Mouse (Mus musculus) granulocyte monocyte progenitor cell, adult 5-6 weeks (primary cell): ENCODE data around the gene Map3k21. TPM values are rescaled to one million over a fixed set of nuclear protein-coding genes. Genes with fewer than 3 reads are reported as not detected.

Experiments used
- ATAC-seq: replicated peaks from 2 replicates; pipeline ENCODE4 v1.8.0; 2016; ENCODE audit warnings: mild to moderate bottlenecking, moderate TSS enrichment, inconsistent platforms; ENCODE audit not compliant: poor library complexity, severe bottlenecking
- total RNA-seq, 2 experiments: library from RNA; stranded (forward) in 1 of 2; stranded (reverse) in 1 of 2; fragments of 200-712, 200-1000 nt in 1 of 2; fragments of >200 nt in 1 of 2; fragmentation: Nextera tagmentation in 1 of 2; gene quantifications; 2 replicates each; pipeline ENCODE4 v1.2.3; 2014 to 2017

Gene Map3k21
- total RNA-seq, 2 experiments from 2014 or later = not detected

DNA sequence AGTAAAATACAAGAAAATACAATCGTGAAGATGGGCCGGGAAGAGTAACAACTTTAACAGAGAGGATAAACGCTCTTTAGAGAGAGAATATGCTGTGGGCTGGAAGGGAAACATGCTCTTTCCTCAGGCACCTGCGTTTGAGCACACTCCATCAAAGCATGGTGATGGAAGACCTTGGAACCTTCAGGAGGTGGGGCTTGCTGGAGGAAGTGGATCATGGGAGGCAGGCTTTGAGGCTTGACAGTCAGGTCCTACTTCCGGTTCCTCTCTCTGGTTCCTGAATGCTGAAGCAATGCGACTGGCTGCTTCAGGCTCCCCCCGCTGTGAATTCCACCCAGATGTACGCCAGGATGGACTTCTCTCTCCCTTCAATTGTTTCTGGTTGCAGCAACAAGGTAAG is 49.8 kb downstream of the Map3k21 start:
- ATAC-seq = peak; percentile 59

DNA sequence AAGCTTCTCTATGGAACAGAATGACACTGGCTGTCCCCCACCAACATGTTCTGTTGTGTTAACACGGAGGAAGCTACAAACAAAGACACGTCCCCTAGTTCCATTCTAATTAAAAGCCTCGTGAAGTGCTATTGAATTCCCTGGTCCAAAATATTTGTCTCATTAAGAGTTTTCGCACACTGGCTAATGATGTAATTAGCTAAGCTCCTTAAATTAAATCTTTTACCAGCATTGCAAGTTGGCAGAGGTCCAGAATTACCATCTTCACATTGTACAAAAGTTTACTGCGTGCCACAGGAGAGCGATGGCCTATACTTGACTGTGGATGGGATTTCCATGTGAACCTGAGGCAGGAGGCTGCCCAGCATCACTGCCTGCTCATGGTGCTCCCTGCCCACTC is 51.5 kb downstream of the Map3k21 start:
- ATAC-seq = no peak

DNA sequence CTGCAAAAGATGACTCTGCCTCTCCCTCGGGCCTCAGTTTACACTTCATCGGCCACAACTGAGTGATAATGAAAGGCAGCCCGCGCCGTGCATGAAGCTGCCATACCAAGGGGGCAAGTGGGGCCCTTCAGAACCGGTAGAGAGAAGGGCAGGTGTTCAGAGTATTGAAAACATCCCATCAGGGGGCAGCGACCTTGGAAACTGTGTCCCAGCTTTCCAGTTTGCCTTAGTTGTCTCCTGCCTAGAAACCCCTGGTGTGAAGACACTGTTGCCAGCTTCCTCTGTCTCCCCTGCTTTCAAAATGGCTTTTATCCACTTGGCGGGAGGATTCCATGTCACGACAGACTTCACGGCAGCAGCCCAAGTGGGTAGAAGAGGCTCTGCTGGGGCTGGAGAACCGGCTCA is 53.6 kb downstream of the Map3k21 start:
- no peak for ATAC-seq

DNA sequence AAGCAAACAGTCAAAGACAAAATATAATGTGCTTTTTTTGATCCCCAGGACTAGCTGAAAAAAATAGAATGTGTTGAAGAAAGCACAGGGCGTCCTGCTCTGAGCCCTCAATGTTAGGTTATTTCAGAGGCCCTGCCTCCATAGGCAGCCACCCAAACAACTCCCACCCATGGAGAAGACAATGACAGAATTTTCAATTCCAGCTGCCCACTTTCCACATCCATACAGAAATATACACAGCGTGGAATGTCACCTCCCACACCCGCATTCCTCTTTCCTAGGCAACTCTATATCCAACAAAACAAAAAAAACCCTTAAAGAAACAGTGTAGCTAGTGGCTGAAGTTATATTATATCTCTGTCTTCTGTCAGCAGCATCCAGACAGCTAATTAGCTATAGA is 61.1 kb downstream of the Map3k21 start:
- no peak for ATAC-seq

DNA sequence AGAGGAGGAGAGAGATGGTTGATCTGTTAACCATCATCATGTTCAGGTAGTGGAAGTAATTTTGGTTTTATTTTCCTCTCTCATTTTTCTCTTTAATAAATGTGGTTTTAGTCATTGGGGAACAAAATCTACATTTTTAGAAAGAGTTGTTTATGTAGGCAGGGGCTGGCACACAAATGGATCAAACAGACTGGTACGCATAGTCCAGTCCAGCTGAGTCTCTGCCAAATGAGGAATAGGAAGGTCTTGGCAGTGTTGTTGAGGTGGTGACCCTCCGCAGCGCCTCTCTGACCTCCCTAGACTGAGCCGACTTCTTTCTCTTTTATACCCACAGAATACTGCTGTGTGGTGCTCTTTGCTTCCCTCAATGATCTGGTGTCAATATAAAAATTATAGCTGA is 65.7 kb downstream of the Map3k21 start:
- no peak for ATAC-seq

DNA sequence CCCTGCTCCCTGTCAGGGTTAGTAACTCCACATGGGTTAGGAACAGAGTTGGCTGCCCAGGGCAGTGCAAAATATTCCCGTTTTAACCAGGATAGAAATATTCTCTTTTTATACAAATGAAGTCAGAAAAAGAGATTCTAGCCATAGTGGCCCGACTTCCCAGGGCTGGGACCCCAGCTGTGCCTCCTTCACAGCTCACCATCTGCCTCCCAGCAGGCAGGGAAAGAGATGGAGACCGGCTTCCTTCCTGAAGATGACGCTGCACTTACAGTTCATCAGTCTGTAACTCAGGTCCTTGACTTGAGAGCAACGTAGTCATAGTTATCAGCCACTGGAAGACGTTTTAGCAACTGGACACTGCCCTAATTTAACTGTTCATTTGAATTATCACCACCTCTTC is 70.6 kb downstream of the Map3k21 start:
- ATAC-seq = no peak

DNA sequence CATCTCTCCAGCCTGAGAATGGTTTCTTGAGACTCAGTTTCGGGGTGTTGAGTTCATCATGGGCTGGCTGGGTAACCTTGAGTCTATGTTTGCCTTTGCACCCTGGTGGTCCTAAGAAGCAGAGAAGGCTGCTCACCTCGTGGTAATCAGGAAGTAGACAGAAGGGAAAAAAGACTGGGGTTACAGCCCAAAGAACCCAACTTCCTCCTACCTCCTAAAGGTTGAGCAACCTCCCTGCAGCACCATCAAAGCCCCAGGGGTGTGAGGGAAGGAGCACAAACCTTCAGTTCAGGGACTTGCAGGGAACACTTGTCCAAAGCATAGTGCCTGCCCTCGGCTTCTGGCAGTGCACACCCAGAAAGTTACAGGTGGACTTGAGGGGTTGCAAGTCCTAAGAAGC is 73.3 kb downstream of the Map3k21 start:
- ATAC-seq = peak; percentile 87

DNA sequence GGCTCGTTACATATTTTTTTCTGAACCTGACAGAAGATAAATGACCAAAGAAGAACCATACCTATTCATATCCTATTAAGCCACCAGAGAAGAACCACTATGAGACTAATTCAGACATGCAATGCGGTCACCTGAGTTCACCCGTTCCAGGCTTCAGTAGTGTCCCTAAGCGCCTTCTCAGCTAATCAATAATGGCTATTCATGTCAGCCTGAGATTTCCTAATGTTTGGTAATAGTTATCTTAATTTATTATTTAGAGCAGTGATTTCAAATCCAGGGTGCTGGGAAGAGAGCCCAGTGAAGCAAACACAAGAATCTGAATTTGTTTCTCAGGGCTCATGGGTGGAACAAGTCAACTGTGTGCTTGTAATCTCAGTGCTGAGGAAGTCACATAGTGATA is 73.9 kb downstream of the Map3k21 start:
- no peak for ATAC-seq

DNA sequence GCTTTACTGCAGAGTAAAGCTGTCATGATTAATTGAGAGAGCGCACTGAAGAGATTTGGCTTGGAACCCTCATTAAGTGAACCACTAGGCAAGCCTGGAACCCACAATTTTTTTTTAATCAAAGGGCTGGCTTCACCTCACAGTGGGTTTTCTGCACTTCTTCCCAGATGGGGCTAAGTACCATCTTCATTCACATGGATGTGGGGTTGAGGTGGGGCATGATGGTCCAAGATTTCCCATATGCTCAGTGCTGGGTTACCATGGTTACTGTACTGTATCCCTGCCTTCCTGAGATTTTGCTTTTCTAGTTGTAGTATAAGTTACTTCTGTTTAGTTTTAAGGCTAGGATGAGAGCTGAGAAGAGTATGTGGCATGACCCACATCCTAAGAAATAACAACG is 75.1 kb downstream of the Map3k21 start:
- no peak for ATAC-seq

DNA sequence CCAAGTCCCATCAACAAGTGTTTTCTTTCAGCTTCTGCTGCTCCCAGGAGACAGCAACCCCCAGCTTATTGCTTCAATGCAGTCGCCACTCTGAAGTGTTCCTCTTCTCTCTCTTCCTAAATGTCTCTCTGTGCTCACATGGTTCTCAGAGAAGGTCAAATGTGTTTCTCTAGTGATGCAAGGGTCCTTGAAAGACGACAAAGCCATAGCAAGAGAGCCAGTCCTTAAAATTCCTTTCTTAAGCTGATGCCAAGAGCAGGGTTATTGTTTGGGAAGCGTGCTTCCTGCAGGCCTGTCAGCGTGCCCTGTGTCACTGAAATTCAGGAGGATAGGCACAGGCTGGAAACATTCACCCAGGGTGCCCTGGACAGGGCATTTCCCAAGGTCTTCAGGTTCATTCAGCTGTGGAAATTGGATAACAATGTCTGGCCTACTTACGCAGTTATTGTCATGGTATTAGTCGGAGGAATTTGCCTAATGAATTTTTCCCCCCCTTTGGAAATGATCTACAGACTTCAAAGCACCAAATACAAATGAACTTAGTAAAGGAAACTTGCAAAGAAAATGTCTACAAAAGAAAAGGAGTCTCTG is 76.8 kb downstream of the Map3k21 start:
- ATAC-seq = no peak

DNA sequence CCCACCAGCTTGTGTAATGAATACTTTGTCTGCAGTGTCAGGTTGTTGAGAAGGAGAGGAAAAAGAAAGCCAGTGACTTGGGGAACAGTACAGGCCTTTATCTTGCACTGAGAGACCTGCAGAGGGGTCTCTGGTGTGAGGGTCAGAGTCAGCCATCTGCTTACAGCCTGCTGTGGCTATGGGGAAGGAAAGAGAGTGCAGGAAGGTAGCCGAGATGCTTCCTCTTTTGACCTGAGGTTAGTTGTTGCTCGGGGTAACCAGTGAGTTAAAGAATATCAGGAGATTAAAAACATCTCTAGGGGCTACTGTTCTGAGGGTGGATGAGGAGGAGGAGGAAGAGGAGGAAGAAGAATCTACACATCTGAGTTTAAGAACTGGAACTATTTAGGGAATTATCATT is 77.7 kb downstream of the Map3k21 start:
- peak; percentile 37 for ATAC-seq

DNA sequence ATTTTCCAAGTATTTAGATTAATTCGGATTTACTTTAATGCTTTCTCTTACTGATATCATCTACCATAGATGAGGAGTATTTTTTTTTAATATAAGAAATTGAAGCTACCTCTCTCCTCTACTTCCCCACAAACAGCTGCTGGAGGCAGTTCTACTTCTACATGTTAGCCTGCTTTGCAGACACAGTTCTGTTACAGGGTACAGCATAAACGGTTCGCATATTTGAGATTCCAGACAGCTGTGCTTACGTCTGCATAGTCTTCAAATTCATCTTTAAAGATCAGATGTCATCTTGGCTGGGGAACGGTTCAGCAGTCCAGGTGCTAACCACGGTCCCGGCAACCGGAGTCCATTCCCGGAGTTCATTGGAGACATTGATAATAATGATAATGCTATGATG is 83.4 kb downstream of the Map3k21 start:
- ATAC-seq = no peak

DNA sequence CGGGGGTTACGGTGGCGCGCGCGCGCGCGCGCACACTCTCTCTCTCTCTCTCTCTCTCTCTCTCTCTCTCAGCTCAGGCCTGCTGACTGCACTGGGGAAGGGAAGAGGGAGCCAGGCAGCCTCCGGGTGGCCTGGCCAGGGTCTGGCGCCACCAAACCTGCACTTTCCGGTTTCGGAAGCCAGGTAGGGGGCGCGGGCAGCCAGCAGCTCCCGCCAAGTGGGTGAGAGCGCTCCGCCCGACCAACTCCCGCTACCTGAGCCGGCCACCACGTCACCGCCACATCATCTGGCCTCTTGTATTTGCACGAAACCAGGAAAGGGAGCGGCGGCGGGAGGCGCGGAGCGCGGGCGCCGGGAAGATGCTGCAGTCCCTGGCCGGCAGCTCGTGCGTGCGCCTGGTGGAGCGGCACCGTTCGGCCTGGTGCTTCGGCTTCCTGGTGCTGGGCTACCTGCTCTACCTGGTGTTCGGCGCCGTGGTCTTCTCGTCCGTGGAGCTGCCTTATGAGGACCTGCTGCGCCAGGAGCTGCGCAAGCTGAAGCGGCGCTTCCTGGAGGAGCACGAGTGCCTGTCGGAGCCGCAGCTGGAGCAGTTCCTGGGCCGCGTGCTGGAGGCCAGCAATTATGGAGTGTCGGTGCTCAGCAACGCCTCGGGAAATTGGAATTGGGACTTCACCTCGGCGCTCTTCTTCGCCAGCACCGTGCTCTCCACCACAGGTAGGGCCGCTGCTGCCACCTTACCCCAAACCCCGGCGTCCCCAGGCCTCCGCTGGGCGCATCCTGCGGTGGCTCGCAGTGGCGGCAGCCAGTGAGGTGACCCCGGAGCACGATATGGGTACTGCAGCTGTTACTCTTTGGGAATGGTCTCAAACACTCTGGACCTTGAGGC is 85.1 kb downstream of the Map3k21 start, which contains the start of gene Kcnk1:
Kcnk1 (plus strand) TSS at position 70 of the 886 bp plus-strand sequence.
- ATAC-seq = peak; percentile 12; the same call in 1 of the 2 replicates

DNA sequence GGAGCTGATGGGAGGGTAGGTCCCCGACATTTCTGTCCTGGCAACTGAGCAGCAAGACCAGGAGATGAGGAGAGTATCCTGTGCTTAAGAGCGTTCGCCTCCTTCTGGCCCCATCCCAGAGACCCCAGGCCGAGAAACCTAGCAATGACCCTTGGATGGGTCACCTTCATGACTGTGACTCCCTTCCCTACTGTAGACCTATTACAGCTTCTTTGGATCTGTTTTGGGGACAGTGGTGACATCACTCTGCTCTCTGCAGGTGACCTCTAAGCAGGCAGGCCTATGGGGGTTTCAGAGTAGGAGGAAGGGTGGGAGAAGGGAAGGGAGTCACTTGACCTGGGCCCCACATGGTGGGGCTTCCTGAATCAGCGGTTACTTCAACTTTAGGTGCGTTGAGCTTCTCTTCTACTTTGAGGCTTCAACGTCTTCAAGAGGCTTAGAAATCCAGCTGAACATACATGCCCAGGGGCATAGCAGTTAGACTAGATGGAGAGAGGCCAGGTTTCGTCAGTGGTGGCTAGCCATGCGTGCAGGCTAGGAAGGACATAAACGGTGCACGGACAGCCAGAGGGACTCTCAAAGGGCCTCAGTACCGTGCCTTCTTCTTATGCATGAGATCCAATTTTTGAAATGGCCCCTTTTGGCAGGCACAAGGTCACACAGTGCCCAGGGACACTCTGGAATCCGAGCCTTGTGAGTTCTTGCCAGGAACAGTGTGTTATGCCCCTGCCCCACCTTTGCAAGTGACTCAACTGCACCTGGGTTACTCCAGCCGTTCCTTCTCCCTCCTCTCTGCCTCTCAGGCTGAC is 86.0 kb downstream of the Map3k21 start:
- no peak for ATAC-seq

DNA sequence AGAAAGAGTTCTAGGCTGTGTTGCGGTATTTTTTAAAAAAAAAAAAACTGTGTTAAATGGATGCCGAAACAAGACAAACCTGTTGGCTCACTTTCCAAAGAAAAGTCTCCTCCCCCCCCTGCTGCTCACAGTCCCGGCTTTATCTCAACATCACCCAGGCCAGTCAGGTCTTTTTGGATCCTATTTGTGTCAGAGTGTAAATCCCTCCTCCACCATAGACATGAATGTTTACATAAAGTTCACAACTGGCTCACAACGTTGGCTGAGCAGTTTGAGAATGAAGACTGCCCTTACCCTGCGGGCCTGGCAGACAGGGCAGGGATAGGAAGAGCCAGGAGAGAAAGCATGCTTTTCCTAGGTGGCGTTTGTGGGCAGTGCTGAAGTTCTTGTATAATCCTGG is 86.7 kb downstream of the Map3k21 start:
- ATAC-seq = no peak

Other genes starting within 250 kb of the Map3k21 start
- gene Map10, start 240.6 kb upstream of the Map3k21 start, total RNA-seq (2014; fragmentation: Nextera tagmentation) = 1.2 and 1.3 TPM in 2 replicates
- gene Map10, start 240.6 kb upstream of the Map3k21 start, total RNA-seq (2017) = 0.57 and 1.4 TPM in 2 replicates
- gene Ntpcr, start 180.5 kb upstream of the Map3k21 start, total RNA-seq (2014; fragmentation: Nextera tagmentation) = 41.3 and 44.3 TPM in 2 replicates
- gene Ntpcr, start 180.5 kb upstream of the Map3k21 start, total RNA-seq (2017) = 41.6 and 43.7 TPM in 2 replicates
- not detected in 2 replicates for gene Pcnx2, start 12.1 kb upstream of the Map3k21 start, total RNA-seq (2014; fragmentation: Nextera tagmentation)
- gene Pcnx2, start 12.1 kb upstream of the Map3k21 start, total RNA-seq (2017) = not detected in 2 replicates
- gene Kcnk1, start 84.7 kb downstream of the Map3k21 start, total RNA-seq (2014; fragmentation: Nextera tagmentation) = not detected in 2 replicates
- gene Kcnk1, start 84.7 kb downstream of the Map3k21 start, total RNA-seq (2017) = not detected in 2 replicates